Mouse (Mus musculus) heart, embryonic 10.5 days (tissue): Measurements from ENCODE around the gene Rgs7. TPM values are rescaled to one million over a fixed set of nuclear protein-coding genes. Genes with fewer than 3 reads are reported as not detected.

Experiments
- DNase-seq: peaks from one replicate; pipeline ENCODE4 v3.0.0-alpha.2; 2017; ENCODE audit warnings: low spot score
- H3K27ac ChIP-seq: fragments of 300-500 bp; sonication (generic); 2 replicates; pipeline ENCODE4 v1.5.1; 2016; ENCODE audit warnings: mild to moderate bottlenecking
- H3K27me3 ChIP-seq: fragments of 300-500 bp; sonication (generic); 2 replicates; pipeline ENCODE4 v1.6.1; 2016; ENCODE audit warnings: mild to moderate bottlenecking; ENCODE audit not compliant: poor library complexity, insufficient read depth, severe bottlenecking
- H3K36me3 ChIP-seq: fragments of 300-500 bp; sonication (generic); 2 replicates; pipeline ENCODE4 v1.6.1; 2016; ENCODE audit warnings: mild to moderate bottlenecking, moderate library complexity
- H3K4me1 ChIP-seq: fragments of 300-500 bp; sonication (generic); 2 replicates; pipeline ENCODE4 v1.6.1; 2016; ENCODE audit warnings: mild to moderate bottlenecking
- H3K4me3 ChIP-seq: fragments of 300-500 bp; sonication (generic); 2 replicates; pipeline ENCODE4 v1.5.1; 2016; ENCODE audit warnings: mild to moderate bottlenecking, moderate library complexity
- H3K9me3 ChIP-seq: fragments of 300-500 bp; sonication (generic); 2 replicates; pipeline ENCODE4 v1.6.1; 2016; ENCODE audit warnings: mild to moderate bottlenecking, moderate library complexity
- WGBS: fragments of 180-500 bp; shearing (Covaris S2); methylation state at CpG from one replicate; pipeline ENCODE4 v1.1.7; 2016; 5-methylcytosine and 5-hydroxymethylcytosine counted together
- polyA plus RNA-seq: library from polyadenylated mRNA; unstranded; fragments of >200 nt; fragmentation: Nextera tagmentation; extraction: Ambion mirVana; gene quantifications from 2 replicates; pipeline ENCODE4 v1.2.1, GENCODE M21; 2016

Gene Rgs7
- polyA plus RNA-seq, 1 experiment from 2014 or later: 0.44 TPM

GRCm38 (mm10) chr1:175333041-175333854, 159.1 kb downstream of the Rgs7 start:
- H3K36me3 ChIP-seq: no peaks in the 10 kb centered on the region
- 62% methylated on average over 9 of the region's 9 CpGs for WGBS
- no peaks in the 10 kb centered on the region for H3K27me3 ChIP-seq
- no peak for DNase-seq
- no peak overlapping the region for H3K27ac ChIP-seq
- no peak overlapping the region for H3K4me3 ChIP-seq
- peaks cover 8% of the 10 kb centered on the region; the same call in 1 of the 2 replicates for H3K4me1 ChIP-seq
- no peaks in the 10 kb centered on the region for H3K9me3 ChIP-seq

GRCm38 (mm10) chr1:175329934-175330471, 162.3 kb downstream of the Rgs7 start:
- Histone ChIP-seq H3K27me3 (no peaks in the 10 kb centered on the region), H3K27ac (no peak overlapping the region), H3K4me3 (no peak overlapping the region), H3K9me3 (no peaks in the 10 kb centered on the region), H3K4me1 (peaks cover 8% of the 10 kb centered on the region; the same call in 1 of the 2 replicates), H3K36me3 (no peaks in the 10 kb centered on the region)
- DNase-seq: no peak
- 85% methylated on average over 3 of the region's 3 CpGs for WGBS

GRCm38 (mm10) chr1:175322781-175323180, 169.5 kb downstream of the Rgs7 start:
- no peak overlapping the region for H3K27ac ChIP-seq
- H3K9me3 ChIP-seq: no peaks in the 10 kb centered on the region
- H3K36me3 ChIP-seq: no peaks in the 10 kb centered on the region
- no peaks in the 10 kb centered on the region for H3K4me1 ChIP-seq
- no peak overlapping the region for H3K4me3 ChIP-seq
- no peaks in the 10 kb centered on the region for H3K27me3 ChIP-seq
- DNase-seq: no peak

- H3K27me3 ChIP-seq: no peaks in the 10 kb centered on the region
- H3K27ac ChIP-seq: no peak overlapping the region
- no peaks in the 10 kb centered on the region for H3K36me3 ChIP-seq
- H3K4me3 ChIP-seq: no peak overlapping the region
- no peak for DNase-seq
- 82% methylated on average over 9 of the region's 9 CpGs for WGBS
- no peaks in the 10 kb centered on the region for H3K4me1 ChIP-seq
- H3K9me3 ChIP-seq: no peaks in the 10 kb centered on the region
Measured at GRCm38 (mm10) chr1:175319205-175319604, 173.1 kb downstream of the Rgs7 start.

- DNase-seq: no peak
- Histone ChIP-seq H3K9me3 (no peaks in the 10 kb centered on the region), H3K27ac (no peak overlapping the region), H3K4me3 (no peak overlapping the region), H3K4me1 (no peaks in the 10 kb centered on the region), H3K36me3 (no peaks in the 10 kb centered on the region), H3K27me3 (no peaks in the 10 kb centered on the region)
- WGBS: 11% methylated on average over 1 of the region's 1 CpGs
Measured at GRCm38 (mm10) chr1:175317264-175317663, 175.0 kb downstream of the Rgs7 start.

- no peaks in the 10 kb centered on the region for H3K27me3 ChIP-seq
- no peak for DNase-seq
- WGBS: 65% methylated on average over 3 of the region's 3 CpGs
- no peaks in the 10 kb centered on the region for H3K4me1 ChIP-seq
- no peak overlapping the region for H3K27ac ChIP-seq
- H3K4me3 ChIP-seq: no peak overlapping the region
- no peaks in the 10 kb centered on the region for H3K9me3 ChIP-seq
- no peaks in the 10 kb centered on the region for H3K36me3 ChIP-seq
Measured at GRCm38 (mm10) chr1:175307604-175308003, 184.7 kb downstream of the Rgs7 start.

GRCm38 (mm10) chr1:175300895-175301294, 191.4 kb downstream of the Rgs7 start:
- Histone ChIP-seq H3K9me3 (no peaks in the 10 kb centered on the region), H3K27ac (no peak overlapping the region), H3K4me3 (no peak overlapping the region), H3K4me1 (no peaks in the 10 kb centered on the region), H3K27me3 (no peaks in the 10 kb centered on the region), H3K36me3 (no peaks in the 10 kb centered on the region)
- DNase-seq: no peak
- 59% methylated on average over 1 of the region's 1 CpGs for WGBS

- Histone ChIP-seq H3K27ac (no peak overlapping the region), H3K27me3 (no peaks in the 10 kb centered on the region), H3K9me3 (no peaks in the 10 kb centered on the region), H3K36me3 (no peaks in the 10 kb centered on the region), H3K4me3 (no peak overlapping the region), H3K4me1 (no peaks in the 10 kb centered on the region)
- no peak for DNase-seq
- WGBS: 53% methylated on average over 3 of the region's 3 CpGs
Measured at GRCm38 (mm10) chr1:175300404-175300803, 191.9 kb downstream of the Rgs7 start.

- no peaks in the 10 kb centered on the region for H3K4me1 ChIP-seq
- H3K36me3 ChIP-seq: no peaks in the 10 kb centered on the region
- 88% methylated on average over 2 of the region's 2 CpGs for WGBS
- H3K27ac ChIP-seq: no peak overlapping the region
- no peaks in the 10 kb centered on the region for H3K9me3 ChIP-seq
- no peak for DNase-seq
- H3K4me3 ChIP-seq: no peak overlapping the region
- H3K27me3 ChIP-seq: no peaks in the 10 kb centered on the region
Measured at GRCm38 (mm10) chr1:175299603-175300397, 192.5 kb downstream of the Rgs7 start.

- 89% methylated on average over 1 of the region's 1 CpGs for WGBS
- DNase-seq: no peak
- no peaks in the 10 kb centered on the region for H3K36me3 ChIP-seq
- no peaks in the 10 kb centered on the region for H3K27me3 ChIP-seq
- no peaks in the 10 kb centered on the region for H3K4me1 ChIP-seq
- no peaks in the 10 kb centered on the region for H3K9me3 ChIP-seq
- no peak overlapping the region for H3K27ac ChIP-seq
- no peak overlapping the region for H3K4me3 ChIP-seq
Measured at GRCm38 (mm10) chr1:175296906-175297305, 195.4 kb downstream of the Rgs7 start.

- no peak overlapping the region for H3K27ac ChIP-seq
- no peaks in the 10 kb centered on the region for H3K36me3 ChIP-seq
- no peaks in the 10 kb centered on the region for H3K27me3 ChIP-seq
- H3K9me3 ChIP-seq: no peaks in the 10 kb centered on the region
- WGBS: 80% methylated on average over 1 of the region's 1 CpGs
- DNase-seq: no peak
- no peak overlapping the region for H3K4me3 ChIP-seq
- no peaks in the 10 kb centered on the region for H3K4me1 ChIP-seq
Measured at GRCm38 (mm10) chr1:175290072-175290471, 202.2 kb downstream of the Rgs7 start.

- DNase-seq: no peak
- no peaks in the 10 kb centered on the region for H3K4me1 ChIP-seq
- no peaks in the 10 kb centered on the region for H3K9me3 ChIP-seq
- no peak overlapping the region for H3K27ac ChIP-seq
- H3K27me3 ChIP-seq: no peaks in the 10 kb centered on the region
- H3K36me3 ChIP-seq: no peaks in the 10 kb centered on the region
- H3K4me3 ChIP-seq: no peak overlapping the region
Measured at GRCm38 (mm10) chr1:175262341-175262740, 230.0 kb downstream of the Rgs7 start.

GRCm38 (mm10) chr1:175259374-175259773, 232.9 kb downstream of the Rgs7 start:
- H3K27me3 ChIP-seq: no peaks in the 10 kb centered on the region
- DNase-seq: no peak
- H3K9me3 ChIP-seq: no peaks in the 10 kb centered on the region
- no peaks in the 10 kb centered on the region for H3K36me3 ChIP-seq
- WGBS: 56% methylated on average over 1 of the region's 1 CpGs
- H3K4me1 ChIP-seq: no peaks in the 10 kb centered on the region
- no peak overlapping the region for H3K4me3 ChIP-seq
- no peak overlapping the region for H3K27ac ChIP-seq
